Mouse (Mus musculus) forebrain, embryonic 15.5 days (tissue): ENCODE measurements around the gene Des. TPM values are rescaled to one million over a fixed set of nuclear protein-coding genes. Genes with fewer than 3 reads are reported as not detected.

Experiments used
- ATAC-seq: fragments of 200-750 bp; cut with Nextera tagmentation; replicated peaks from 2 replicates; pipeline ENCODE4 v1.8.0; 2017; ENCODE audit warnings: mild to moderate bottlenecking, moderate TSS enrichment, moderate library complexity
- H3K27ac ChIP-seq: fragments of 300-500 bp; sonication (generic); replicated peaks from 2 replicates; pipeline ENCODE4 v1.5.1; 2015; ENCODE audit warnings: mild to moderate bottlenecking, inconsistent platforms
- H3K27me3 ChIP-seq: fragments of 300-500 bp; sonication (generic); 2 replicates; pipeline ENCODE4 v1.6.1; 2015; ENCODE audit warnings: inconsistent platforms
- H3K36me3 ChIP-seq: fragments of 300-500 bp; sonication (generic); 2 replicates; pipeline ENCODE4 v1.6.1; 2015; ENCODE audit warnings: mild to moderate bottlenecking, inconsistent platforms
- H3K4me1 ChIP-seq: fragments of 300-500 bp; sonication (generic); 2 replicates; pipeline ENCODE4 v1.6.1; 2015; ENCODE audit warnings: inconsistent platforms
- H3K4me2 ChIP-seq: fragments of 300-500 bp; sonication (generic); replicated peaks from 2 replicates; pipeline ENCODE4 v1.6.1; 2015; ENCODE audit warnings: mild to moderate bottlenecking, inconsistent platforms
- H3K4me3 ChIP-seq: fragments of 300-500 bp; sonication (generic); 2 replicates; pipeline ENCODE4 v1.5.1; 2015; ENCODE audit warnings: mild to moderate bottlenecking, inconsistent platforms
- H3K9ac ChIP-seq: fragments of 300-500 bp; sonication (generic); replicated peaks from 2 replicates; pipeline ENCODE4 v1.6.1; 2015; ENCODE audit warnings: mild to moderate bottlenecking, inconsistent platforms
- H3K9me3 ChIP-seq: fragments of 300-500 bp; sonication (generic); 2 replicates; pipeline ENCODE4 v1.6.1; 2016; ENCODE audit warnings: inconsistent platforms
- WGBS: fragments of 180-500 bp; shearing (Covaris S2); methylation state at CpG from one replicate; pipeline ENCODE4 v1.1.7; 2015; ENCODE audit warnings: mixed read lengths; 5-methylcytosine and 5-hydroxymethylcytosine counted together
- polyA plus RNA-seq: library from polyadenylated mRNA; unstranded; fragments of >200 nt; fragmentation: Nextera tagmentation; extraction: Ambion mirVana; gene quantifications from 2 replicates; pipeline ENCODE4 v1.2.1, GENCODE M21; 2015

Gene Des
- polyA plus RNA-seq, 1 experiment from 2014 or later, result 1.0 TPM

DNA sequence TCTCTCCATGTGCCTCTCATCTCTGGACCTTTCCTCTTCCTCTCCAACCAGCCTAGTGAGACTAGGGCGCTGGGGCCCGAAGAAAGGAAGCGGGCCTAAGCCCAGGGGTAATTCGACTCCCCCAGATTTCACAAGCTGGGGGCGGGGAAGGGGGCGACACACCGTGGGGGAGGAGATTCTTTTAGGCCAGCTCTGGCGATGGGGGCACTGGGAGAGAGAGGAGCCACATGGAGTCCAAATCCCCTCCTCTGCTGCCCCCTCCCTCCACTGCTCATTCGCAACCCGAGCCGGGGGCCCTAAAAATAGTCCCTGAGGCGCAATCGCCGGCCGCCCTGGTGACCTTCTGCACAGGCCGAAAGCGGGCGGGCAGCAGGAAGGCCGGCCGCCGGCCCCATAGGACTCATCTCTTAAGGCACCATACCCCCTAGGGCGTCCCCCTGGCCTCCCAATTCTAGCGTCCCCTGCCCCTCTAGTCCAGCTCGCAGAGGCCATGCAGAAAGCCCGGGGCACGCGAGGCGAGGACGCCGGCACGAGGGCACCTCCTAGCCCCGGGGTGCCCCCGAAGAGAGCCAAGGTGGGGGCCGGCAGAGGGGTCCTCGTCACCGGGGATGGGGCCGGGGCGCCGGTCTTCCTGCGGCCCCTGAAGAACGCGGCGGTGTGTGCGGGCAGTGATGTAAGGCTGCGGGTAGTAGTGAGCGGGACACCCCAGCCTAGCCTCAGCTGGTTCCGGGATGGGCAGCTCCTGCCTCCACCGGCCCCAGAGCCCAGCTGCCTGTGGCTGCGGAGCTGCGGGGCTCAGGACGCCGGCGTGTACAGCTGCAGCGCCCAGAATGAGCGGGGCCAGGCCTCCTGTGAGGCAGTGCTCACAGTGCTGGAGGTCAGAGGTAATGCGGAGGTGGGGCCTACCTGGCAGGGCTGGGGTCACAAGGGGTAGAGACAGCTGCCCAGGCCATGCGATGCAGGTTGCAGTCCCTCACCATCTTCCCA, 15.1 kb downstream of the Des start, which contains the start of gene Speg:
TSS of gene Speg (plus strand) at position 348 of the 987 bp plus-strand sequence.
- Histone ChIP-seq H3K36me3 (no peaks in the 10 kb centered on the region), H3K4me1 (peaks cover 12% of the 10 kb centered on the region), H3K27ac (no peak within 1 kb of the TSS), H3K27me3 (peaks cover 20% of the 10 kb centered on the region), H3K4me3 (peak within 1 kb of the TSS; percentile 6), H3K9me3 (no peaks in the 10 kb centered on the region), H3K9ac (no peak within 1 kb of the TSS; the same call in 1 of the 2 replicates), H3K4me2 (peak within 1 kb of the TSS; percentile 40)
- WGBS, result 12% methylated on average over 57 of the region's 57 CpGs
- peak; percentile 30 for ATAC-seq

DNA sequence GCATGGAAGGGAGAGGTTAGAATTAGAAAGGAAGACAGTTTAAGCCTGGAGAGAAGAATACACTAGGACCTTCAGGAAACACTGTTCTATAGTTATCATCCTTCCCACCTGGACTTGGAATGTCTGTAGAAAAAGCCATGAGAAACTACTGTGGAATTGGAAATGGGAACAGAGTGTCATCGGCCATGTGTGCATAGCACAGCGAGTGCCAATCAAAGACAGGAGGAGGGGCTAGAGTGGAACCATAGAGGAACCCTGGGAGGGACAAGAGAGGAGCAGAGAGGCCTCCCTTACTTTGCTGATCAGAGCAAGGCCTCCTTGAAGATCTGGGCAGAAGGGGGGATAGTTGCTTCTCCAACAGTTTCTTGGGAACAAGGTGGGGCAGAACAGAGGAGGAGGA, 19.1 kb downstream of the Des start:
- no peaks in the 10 kb centered on the region for H3K36me3 ChIP-seq
- ATAC-seq, result no peak
- H3K4me2 ChIP-seq, result no peak overlapping the region
- peaks cover 18% of the 10 kb centered on the region for H3K27me3 ChIP-seq
- no peak overlapping the region for H3K27ac ChIP-seq
- no peaks in the 10 kb centered on the region for H3K9me3 ChIP-seq
- H3K4me3 ChIP-seq, result no peak overlapping the region
- H3K4me1 ChIP-seq, result peaks cover 21% of the 10 kb centered on the region
- H3K9ac ChIP-seq, result no peak overlapping the region
- whole genome bisulfite sequencing, result 75% methylated on average over 2 of the region's 2 CpGs

DNA sequence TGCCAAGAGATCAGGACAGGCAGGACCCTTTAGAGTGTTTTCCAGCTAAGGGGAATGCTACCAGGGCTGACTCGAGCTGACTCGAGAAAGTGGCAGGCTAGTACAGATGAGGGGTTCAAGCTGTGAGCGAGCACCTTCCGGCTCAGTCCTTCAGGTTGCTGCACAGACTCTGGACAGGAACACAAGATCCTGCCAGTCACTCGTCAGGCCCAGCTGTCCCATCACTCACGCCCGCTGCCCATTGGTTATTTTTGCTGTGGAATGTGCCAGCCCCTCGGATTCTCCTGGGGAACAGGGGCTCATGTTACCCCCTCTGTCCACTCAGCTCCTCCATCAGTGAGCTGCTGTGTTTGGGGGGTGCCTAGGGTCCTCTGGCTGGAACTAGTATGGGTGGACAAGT, 19.8 kb downstream of the Des start:
- Histone ChIP-seq H3K4me3 (no peak overlapping the region), H3K4me1 (peaks cover 26% of the 10 kb centered on the region), H3K36me3 (no peaks in the 10 kb centered on the region), H3K27me3 (peaks cover 11% of the 10 kb centered on the region), H3K27ac (no peak overlapping the region), H3K4me2 (no peak overlapping the region), H3K9me3 (no peaks in the 10 kb centered on the region), H3K9ac (no peak overlapping the region)
- ATAC-seq, result no peak
- 60% methylated on average over 8 of the region's 8 CpGs for WGBS

DNA sequence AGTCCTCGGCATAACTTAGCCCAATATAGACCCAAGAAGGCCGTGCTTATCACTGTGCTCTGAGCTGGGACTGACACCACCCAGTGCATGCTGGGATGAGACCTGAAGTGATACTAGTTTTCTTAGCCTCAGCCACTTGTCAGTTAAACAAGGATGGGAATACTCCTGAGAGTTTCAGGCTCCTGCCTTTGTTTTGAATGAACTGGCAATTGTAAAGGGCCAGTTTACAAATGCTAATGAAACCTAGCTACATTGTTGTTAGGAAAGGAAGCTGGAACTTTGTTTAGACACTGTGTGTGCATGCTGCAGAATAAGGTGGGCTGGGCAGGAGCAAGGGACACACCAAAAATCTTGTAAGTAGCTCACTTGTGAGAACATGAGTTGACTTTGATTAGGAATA, 20.8 kb downstream of the Des start:
- 29% methylated on average over 2 of the region's 2 CpGs for WGBS
- Histone ChIP-seq H3K9ac (no peak overlapping the region), H3K36me3 (no peaks in the 10 kb centered on the region), H3K4me2 (no peak overlapping the region), H3K27ac (no peak overlapping the region), H3K9me3 (no peaks in the 10 kb centered on the region), H3K4me1 (peaks cover 31% of the 10 kb centered on the region), H3K27me3 (peaks cover under 1% of the 10 kb centered on the region), H3K4me3 (no peak overlapping the region)
- ATAC-seq, result no peak

DNA sequence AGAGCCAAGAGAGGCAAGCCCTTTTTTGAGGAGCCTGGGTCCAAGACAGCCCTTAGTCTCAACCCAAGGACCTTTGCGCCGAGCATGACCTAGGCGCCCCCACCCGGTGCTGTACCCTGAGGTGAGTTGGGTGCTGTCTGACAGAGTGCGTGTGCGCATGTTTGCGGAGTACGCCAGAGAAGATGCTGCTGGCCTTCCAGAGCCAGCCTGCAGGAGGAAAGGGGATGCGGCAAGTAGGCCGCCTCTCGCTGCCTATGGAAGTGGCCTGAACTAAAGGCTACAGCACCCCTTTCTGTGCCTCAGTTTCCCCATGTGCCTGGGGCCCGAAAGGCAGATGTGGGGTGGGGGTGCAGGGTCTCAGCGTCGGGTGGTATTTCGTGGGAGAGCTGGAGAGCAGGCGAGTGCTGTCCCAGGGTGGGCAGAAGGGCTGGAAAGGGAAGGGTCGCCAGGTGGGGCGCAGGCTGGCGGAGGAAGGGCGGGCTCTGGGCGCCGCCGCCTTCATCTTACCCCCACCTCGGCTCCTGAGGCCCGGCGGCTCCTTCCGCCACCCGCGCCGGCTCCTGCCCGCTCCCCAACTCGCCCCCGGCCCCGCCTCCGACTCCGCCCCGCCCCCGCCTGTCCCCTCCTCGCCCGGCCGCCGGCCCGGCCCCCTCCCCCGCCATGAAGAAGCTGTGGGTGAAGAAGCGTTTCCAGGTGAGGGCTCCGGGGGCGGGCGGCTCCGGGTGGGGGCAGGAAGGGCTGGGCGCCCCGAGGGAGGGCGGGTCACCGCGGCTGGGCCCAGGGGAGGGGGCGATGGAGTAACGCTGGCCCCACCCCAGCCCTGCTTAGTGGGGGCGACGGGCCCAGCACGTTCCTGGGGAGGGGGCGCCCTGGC, 21.6 kb downstream of the Des start:
- Histone ChIP-seq H3K27ac (peak overlapping the region; percentile 25; the same call in 1 of the 2 replicates), H3K4me1 (peaks cover 36% of the 10 kb centered on the region), H3K4me2 (peak overlapping the region; percentile 97), H3K36me3 (no peaks in the 10 kb centered on the region), H3K9me3 (no peaks in the 10 kb centered on the region), H3K27me3 (peaks cover 4% of the 10 kb centered on the region), H3K4me3 (peak overlapping the region; percentile 65), H3K9ac (peak overlapping the region; percentile 74)
- ATAC-seq, result peak; percentile 55
- 1% methylated on average over 43 of the region's 60 CpGs for WGBS

DNA sequence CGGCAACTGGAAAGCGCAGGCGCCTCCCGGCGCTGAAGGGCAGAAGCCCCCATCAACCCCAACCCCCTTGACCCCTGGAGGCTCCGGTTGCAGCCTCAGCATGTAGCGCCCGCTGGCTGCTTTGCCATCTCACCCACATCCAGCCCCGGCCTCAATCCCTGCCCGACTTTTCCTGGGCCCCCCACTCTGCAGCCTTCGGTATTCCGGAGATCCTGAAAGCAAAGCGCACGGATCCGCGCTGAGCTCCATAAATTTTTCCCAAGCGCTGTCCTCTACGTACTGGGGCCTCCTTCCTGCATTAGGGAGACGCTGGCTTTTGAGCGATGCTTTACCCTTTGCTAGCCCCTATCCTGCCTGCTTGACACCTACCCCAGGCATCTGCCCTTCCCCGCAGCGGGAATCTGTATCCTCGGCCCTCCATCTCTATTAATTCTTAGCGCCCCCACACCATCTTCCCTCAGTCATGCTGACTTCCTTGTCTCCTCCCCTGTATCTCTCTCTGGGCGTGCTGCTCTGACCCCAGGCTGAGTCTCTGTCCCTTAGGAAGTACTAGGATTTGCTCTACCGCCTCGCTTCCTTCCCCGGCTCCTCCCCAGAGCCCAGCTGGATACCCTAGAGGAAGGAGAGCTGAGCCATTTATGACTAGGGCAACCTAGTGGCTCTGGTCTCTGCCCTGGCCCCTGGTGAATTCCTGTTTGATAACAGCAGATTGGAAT, 22.4 kb downstream of the Des start:
- Histone ChIP-seq H3K36me3 (no peaks in the 10 kb centered on the region), H3K4me1 (peaks cover 38% of the 10 kb centered on the region), H3K9ac (peak overlapping the region; percentile 74), H3K9me3 (no peaks in the 10 kb centered on the region), H3K27ac (peak overlapping the region; percentile 25; the same call in 1 of the 2 replicates), H3K4me3 (peak overlapping the region; percentile 65), H3K4me2 (peak overlapping the region; percentile 97), H3K27me3 (peaks cover 12% of the 10 kb centered on the region)
- 2% methylated on average over 27 of the region's 28 CpGs for WGBS
- no peak; the same call in none of the 2 replicates for ATAC-seq

DNA sequence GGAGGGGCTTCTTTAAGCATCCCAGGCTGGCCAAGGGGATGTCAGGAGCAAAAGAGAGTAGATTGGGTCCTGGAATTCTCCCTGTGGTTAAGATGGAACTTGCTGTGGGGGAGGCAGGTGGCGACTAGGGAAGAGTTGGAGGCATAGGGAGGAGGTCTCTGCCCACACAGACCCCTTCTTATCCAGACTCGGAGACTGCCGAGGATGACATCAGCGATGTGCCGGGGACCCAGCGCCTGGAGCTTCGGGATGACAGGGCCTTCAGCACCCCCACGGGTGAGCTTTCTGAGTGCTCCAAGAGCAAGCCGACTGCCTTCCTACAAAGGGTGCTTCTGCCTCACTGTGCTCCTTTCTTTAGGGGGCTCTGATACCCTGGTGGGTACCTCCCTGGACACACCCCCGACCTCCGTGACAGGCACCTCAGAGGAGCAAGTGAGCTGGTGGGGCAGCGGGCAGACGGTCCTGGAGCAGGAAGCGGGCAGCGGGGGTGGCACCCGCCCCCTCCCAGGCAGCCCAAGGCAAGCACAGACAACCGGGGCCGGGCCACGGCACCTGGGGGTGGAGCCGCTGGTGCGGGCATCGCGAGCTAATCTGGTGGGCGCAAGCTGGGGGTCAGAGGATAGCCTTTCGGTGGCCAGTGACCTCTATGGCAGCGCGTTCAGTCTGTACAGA, 24.5 kb downstream of the Des start:
- Histone ChIP-seq H3K4me3 (no peak overlapping the region), H3K4me1 (peaks cover 52% of the 10 kb centered on the region), H3K4me2 (0 out of 2 replicates have a peak overlapping the region, but pooled peaks have one; percentile 21), H3K27me3 (peaks cover 33% of the 10 kb centered on the region), H3K9me3 (no peaks in the 10 kb centered on the region), H3K27ac (no peak overlapping the region), H3K36me3 (no peaks in the 10 kb centered on the region), H3K9ac (no peak overlapping the region)
- WGBS, result 87% methylated on average over 27 of the region's 27 CpGs
- ATAC-seq, result no peak

DNA sequence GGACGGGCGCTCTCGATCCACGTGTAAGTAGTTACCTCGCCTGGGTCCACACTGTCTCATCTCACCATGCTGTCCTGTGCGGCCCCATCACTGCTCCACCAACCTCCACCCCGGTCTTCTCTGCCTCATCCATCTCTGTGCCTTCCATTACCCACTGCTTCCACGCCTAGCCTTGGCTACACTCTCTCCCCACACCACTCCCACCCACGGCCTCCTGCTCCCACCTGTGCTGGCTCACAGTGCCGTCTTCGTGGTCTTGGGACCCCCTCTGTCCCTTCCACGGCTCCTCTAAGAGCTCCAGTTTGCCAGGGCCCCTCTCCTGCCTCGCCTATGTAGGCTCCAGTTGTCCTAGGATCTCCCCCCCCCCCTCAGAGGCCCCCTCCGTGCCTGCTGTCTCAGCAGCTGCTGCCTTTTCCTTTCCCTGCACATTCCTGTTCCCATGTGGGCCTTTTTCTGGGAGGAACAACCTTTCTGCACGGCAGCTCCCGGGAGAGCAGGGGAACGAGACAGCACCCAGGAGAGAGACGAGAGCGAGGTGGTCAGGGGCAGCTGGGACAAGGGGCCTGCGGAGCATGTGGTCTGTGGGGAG, 25.1 kb downstream of the Des start:
- H3K4me3 ChIP-seq, result no peak overlapping the region
- no peak for ATAC-seq

DNA sequence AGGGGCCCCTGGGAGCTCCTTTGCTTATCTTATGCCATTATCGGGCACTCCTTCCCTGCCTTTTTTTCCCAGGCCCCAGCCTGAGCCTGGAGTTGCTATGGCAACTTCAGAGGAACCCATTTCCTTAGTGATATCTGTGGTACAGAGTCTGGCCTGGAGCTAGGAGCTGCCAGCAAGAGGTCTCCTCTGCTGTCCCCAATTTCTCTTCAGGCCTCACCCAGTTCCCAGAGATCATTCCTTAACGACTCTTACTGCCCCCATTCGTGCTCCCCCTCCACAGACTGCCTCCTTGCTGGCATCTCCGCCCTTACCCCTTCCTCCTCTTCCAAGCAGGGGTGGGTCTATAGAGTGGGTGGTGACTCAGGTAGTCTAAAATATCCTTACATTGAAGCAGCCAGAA, 26.0 kb downstream of the Des start:
- Histone ChIP-seq H3K9ac (no peak overlapping the region), H3K27me3 (peaks cover 39% of the 10 kb centered on the region), H3K9me3 (no peaks in the 10 kb centered on the region), H3K4me2 (peak overlapping the region; percentile 21), H3K4me3 (no peak overlapping the region), H3K27ac (no peak overlapping the region), H3K36me3 (no peaks in the 10 kb centered on the region), H3K4me1 (peaks cover 52% of the 10 kb centered on the region)
- 0 out of 2 replicates have a peak, but pooled peaks have one; percentile 6 for ATAC-seq
- 34% methylated on average over 4 of the region's 4 CpGs for WGBS

More for the DNA sequence above, 25.1 kb downstream of the Des start:
- Histone ChIP-seq H3K27me3 (peaks cover 36% of the 10 kb centered on the region), H3K9me3 (no peaks in the 10 kb centered on the region), H3K4me1 (peaks cover 52% of the 10 kb centered on the region), H3K4me2 (peak overlapping the region; percentile 21), H3K27ac (no peak overlapping the region), H3K36me3 (no peaks in the 10 kb centered on the region), H3K9ac (no peak overlapping the region; the same call in 1 of the 2 replicates)
- WGBS, result 66% methylated on average over 20 of the region's 20 CpGs

DNA sequence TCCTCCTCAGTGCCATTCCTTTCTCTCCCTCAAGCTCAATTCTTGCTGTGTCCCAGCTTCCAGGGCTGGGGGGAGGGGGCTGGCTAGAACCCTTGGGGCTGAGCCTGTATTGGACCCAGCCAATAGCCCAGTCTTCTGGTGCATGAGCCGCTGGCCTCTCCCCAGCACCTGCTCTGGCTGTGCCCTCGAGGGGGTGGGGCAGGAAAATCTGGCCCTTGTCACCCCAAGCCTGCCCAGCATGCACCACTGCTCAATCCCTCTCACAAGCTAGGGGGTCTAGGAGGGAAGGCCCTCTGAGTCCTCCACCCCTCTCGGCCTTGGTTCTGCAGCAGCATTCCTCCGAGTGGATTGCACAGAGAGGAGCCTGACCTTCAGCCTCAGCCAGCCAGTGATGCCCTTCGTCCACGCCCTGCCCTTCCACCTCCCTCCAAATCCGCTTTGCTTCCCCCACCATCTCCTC, 27.4 kb downstream of the Des start:
- Histone ChIP-seq H3K9me3 (no peaks in the 10 kb centered on the region), H3K4me2 (peak overlapping the region; percentile 54; the same call in 1 of the 2 replicates), H3K4me3 (peak overlapping the region; percentile 31), H3K4me1 (peaks cover 45% of the 10 kb centered on the region), H3K27ac (no peak overlapping the region), H3K27me3 (peaks cover 39% of the 10 kb centered on the region), H3K9ac (peak overlapping the region; percentile 37), H3K36me3 (no peaks in the 10 kb centered on the region)
- WGBS, result 14% methylated on average over 7 of the region's 7 CpGs
- no peak for ATAC-seq
